Mouse (Mus musculus): ENCODE results near the gene Arg2. TPM values are rescaled to one million over a fixed set of nuclear protein-coding genes. Genes with fewer than 3 reads are reported as not detected.

Gene Arg2
- 7.4 and 14.7 TPM in 2 replicates for polyA plus RNA-seq (2012; rRNA removed; ENCODE audit: low replicate concordance)

DNA sequence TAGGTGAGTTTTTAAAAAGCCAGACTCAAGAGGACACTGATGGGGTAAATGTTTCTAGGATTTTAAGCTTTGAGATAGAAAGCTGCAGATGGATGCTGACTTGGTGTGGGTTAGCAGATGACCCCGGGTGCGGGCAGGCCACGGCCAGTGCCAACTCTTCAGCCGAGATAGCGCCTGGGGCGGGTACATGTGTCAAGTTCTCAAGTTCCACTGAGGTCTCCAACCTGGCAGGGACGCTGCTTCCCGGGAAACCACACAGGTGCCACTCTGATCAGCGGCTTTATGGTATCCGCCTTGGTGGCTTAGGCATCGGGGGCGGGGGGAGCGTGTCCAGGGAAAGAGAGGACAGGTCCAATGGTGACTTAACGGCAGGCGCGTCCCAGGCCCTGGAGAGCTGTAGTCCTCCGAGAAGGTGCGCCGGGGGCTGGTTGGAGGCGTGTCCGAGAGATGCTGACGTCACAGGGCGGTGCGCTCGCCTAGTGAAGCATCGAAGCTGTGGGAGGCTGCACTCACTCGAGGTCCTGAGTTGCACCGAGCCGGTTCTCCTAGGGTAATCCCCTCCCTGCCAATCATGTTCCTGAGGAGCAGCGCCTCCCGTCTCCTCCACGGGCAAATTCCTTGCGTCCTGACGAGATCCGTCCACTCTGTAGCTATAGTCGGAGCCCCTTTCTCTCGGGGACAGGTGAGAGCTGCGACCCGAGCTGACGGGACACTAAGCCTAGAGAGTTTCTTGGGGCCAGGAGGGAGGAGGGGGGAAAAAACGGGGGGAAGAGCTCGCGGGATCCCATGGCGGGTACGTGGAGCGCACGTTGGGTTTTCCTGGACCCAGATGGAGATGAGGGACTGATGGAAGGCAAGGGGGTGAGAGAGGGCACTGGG, at the start of gene Arg2:
TSS of gene Arg2 (plus strand) at position 479 of the 879 bp plus-strand sequence.

DNA sequence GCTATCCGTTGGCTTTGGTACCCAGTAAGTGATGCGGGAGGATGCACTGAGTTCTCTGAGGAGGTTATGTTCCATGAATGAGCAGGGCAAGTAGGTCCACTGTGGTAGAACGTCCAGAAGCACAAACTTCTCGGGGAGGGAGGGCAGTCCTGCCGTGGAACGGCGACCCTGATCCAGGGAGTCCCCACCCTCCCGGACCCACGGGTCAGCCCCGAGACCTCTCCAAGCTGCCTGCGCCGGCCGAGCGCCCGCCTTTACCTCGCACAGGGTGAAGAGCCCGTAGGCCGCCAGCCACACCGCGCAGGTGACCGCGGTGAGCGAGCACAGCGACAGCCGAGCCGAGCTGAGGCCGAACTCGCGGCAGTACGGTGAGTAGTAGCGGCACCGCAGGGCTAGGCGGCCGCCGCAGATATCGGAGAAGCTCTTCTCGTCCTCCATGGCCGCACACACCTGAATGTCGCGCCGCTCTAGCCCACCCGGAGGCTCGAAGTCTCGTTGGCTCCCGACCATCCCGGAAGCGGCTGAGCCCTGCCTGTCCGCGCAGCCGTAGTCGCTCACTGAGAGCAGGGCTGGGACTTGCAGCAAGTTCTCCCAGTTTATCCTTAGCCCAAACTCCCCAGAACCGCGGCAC, 41.3 kb upstream of the Arg2 start, which contains the start of gene Pigh:
TSS of gene Pigh (minus strand) at position 470 of the 631 bp plus-strand sequence.

DNA sequence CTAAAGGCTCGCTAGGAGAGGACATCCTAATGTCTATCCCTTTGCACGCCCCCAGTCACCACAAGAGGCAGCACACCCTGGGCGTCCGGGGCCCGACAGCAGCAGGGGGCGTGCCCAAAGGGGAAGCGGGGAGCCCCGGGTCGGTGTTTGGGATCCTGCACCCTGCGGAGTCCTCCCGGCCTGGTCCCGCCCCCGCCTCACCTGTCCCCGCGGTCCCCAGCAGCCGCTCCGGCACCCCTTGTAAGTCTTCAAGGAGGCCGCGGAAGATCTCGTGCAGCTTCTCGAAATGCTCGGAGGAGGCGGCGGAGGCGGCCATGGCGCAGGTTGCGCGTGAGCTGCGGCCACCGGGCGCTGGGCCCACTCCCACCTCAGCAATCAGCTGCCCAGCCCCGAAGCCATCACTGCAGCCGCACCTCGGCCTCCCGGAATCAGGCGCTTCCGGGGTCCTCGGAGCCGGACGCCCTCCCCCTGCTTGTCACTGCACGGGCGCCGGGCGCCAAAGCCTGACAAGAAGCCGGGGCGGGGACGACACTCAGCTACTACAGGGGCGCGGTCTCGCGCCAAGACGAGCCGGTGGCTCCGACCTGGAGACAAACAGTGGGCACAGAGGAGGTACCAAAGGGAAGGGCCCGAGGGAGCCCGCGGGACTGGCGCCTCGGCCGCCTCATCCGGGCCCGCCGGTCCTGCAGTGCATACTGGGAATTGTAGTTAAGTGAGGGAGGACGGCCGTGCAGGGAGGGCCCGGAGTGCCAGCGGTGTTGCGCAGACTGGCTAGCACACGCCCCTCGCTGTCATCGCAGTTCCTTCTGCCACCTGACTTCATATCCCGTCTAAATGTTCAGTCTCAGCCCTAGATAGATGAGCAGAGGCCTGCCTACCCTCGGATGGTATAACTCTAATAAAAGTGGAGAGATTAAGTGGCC, 41.7 kb downstream of the Arg2 start, which contains the start of gene Vti1b:
TSS of gene Vti1b (minus strand) at position 649 of the 923 bp plus-strand sequence.

DNA sequence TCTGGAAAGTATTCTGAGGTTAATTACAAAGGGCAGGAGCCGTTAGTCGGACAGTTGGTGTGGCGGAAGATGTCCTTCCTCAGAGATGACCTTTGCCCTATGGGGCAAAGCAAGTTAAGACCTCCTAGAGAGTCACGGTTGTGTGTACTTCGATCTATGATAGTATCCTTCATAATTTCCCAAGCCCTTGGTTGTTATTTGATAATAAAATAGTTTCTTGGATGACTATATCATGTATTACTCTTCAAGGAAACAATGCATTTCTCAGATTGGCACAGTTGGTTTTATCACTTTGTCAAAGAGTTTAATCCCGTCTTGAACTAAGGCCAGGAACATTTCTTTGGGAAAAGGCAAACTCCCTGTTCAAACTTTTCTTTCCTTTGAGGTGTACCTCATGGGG, 61.6 kb downstream of the Arg2 start, which contains the start of gene Rdh11:
TSS of gene Rdh11 (minus strand) at position 101 of the 400 bp plus-strand sequence.

Other genes starting within 250 kb of the Arg2 start
- gene Plek2, start 223.8 kb upstream of the Arg2 start, polyA plus RNA-seq (2012; rRNA removed; ENCODE audit: low replicate concordance): 0.98 and 1.4 TPM in 2 replicates
- 33.1 and 36.1 TPM in 2 replicates for gene Tmem229b, start 123.2 kb upstream of the Arg2 start, polyA plus RNA-seq (2012; rRNA removed; ENCODE audit: low replicate concordance)
- gene Plekhh1, start 101.6 kb upstream of the Arg2 start, polyA plus RNA-seq (2012; rRNA removed; ENCODE audit: low replicate concordance): 6.6 and 8.2 TPM in 2 replicates
- 12.2 and 19.1 TPM in 2 replicates for gene Pigh, start 41.1 kb upstream of the Arg2 start, polyA plus RNA-seq (2012; rRNA removed; ENCODE audit: low replicate concordance)
- 29.1 and 48.9 TPM in 2 replicates for gene Vti1b, start 41.9 kb downstream of the Arg2 start, polyA plus RNA-seq (2012; rRNA removed; ENCODE audit: low replicate concordance)
- 7.2 and 16.5 TPM in 2 replicates for gene Rdh11, start 61.5 kb downstream of the Arg2 start, polyA plus RNA-seq (2012; rRNA removed; ENCODE audit: low replicate concordance)
- gene Rdh12, start 78.1 kb downstream of the Arg2 start, polyA plus RNA-seq (2012; rRNA removed; ENCODE audit: low replicate concordance): 2.2 and 4.0 TPM in 2 replicates
- 22.2 and 28.9 TPM in 2 replicates for gene Zfyve26, start 165.5 kb downstream of the Arg2 start, polyA plus RNA-seq (2012; rRNA removed; ENCODE audit: low replicate concordance)
- 0.78 and 0.85 TPM in 2 replicates for gene Rad51b, start 166.5 kb downstream of the Arg2 start, polyA plus RNA-seq (2012; rRNA removed; ENCODE audit: low replicate concordance)